Mouse (Mus musculus): ENCODE data around the gene Icam1. TPM values are rescaled to one million over a fixed set of nuclear protein-coding genes. Genes with fewer than 3 reads are reported as not detected.
A peak's percentile ranks its signal among the peaks of the same experiment; 100 is the strongest.

The Icam1 gene
- total RNA-seq (2021) = 1 to 10 TPM; 7.7 to 9.6 TPM

DNA sequence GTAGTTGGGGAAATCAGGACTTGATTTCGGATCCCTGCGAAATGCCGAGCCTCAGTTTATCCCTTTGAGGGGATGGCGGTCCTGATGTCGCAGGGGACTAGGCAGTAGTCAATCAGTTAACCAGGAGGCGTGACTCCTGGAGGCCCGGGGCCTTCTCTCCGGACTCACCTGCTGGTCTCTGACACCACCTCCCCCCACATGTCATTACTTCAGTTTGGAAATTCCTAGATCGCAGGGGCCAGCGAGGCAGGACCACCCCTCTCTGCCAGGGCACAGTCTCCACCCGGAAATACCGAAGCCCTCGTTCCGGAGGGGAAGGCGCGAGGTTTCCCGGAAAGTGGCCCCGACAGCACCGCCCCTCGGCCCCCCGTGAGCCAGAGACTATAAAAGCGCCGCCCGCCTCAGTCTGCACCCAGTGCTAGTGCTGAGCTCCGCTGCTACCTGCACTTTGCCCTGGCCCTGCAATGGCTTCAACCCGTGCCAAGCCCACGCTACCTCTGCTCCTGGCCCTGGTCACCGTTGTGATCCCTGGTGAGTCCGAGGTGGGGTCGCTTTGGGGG, at the start of gene Icam1:
Gene Icam1 (plus strand): TSS at position 415 of the 560 bp plus-strand sequence.
- DNase-seq (ENCODE audit: low spot score) = peak; percentile 71
- intact Hi-C loops (cut with DNase I) = no loop called here

DNA sequence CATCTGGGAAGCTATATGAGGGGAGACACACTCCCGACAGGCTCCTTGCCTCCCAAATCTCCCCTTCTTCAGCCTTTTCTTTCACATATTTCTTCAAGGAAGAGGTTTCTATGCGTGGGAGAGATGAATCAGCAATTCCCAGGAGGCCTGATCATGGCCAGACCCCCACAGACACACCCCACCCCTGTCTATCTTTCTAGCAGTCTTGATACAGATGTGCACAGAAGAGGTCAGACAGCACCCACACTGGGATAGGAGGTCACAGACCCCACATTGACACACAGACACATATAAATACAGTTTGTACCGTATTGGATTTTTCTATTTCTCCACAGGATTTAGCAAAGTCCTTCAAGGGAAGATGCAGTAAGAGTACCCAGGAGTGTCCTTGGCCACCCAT, 49.8 kb upstream of the Icam1 start:
- intact Hi-C loops (cut with DNase I) = no loop called here
- no peak for DNase-seq (ENCODE audit: low spot score)

DNA sequence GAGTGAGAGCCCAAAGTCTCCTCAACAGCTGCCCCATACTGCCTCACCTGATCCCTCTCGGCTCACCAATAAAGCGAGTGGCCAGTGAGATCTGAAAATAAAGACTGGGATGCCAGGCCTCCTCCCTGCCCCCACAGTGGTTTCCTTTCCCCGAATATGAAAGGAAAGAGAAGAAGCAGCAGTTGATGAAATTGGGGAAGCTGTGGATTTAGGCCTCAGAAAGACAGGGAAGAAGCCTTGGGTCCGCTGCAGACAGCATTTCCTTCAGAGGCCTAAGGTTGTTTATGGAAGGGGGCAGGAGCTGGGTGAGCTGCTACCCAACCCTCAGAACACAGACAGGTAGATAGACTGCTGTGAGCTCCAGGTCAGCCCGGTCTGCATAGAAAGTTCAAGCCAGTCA, 49.0 kb upstream of the Icam1 start:
- DNase-seq (ENCODE audit: low spot score) = no peak
- intact Hi-C loops (cut with DNase I) = no loop called here

DNA sequence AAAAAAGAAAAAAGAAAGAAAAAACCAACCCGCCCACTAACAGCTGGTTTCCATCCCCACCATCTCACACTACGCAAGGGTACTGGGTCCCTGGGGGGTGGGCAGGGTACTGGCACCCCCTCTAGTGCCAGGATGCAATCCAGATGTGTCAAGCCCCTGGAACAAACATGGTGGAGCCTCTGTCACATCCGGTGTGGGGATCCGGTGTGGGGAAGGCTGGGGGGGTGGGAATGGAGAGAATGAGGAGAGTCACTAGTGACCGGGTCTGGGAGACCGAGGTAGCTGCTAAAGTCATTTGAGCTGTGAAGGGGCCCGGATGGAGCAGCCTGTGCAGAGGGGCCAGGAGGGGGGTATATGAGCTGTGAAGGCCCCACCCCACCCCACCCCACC, 44.0 kb upstream of the Icam1 start:
- intact Hi-C loops (cut with DNase I) = no loop called here
- DNase-seq (ENCODE audit: low spot score) = peak; percentile 63

DNA sequence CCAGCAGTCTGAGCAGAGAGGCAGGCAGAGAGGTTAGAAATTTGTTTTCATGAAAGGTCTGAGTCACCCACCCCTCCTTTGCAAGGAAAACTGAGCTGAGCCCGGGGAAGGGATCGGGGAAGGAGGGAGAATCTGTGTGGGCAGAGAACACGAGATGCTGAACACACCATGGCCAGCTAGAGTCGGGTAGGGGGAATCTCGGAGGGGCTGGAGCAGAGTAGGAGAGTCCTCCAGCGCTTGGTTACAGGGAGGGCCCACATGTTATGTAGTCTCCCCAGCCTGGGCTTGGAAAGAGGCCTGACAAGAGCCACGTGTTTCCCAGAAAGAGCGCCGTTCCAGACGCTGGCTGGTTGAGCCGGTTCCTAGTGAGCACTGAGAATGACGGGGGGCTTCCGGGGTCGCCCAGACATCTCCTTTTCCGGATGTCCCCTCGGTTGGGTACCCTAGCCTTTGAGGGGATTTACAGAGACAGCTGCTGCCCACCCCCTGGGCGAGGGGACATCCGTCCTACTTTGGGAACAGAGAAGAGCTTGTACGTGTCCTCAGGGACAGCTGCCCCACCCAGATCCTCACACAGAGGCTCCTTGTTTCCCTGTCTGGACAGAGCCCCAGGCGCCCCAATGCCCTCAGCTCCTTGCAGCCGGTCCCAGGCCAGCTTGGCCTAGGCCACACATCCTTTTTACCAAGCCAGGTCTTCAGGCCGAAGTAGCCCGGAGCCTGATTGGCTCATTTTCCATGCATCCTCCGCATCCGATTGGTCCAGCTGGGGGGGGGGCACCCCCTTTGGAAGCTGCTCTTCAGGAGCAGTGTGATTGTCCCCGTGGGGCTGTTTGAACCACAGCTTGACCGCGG, 43.4 kb upstream of the Icam1 start:
- intact Hi-C loops (cut with DNase I) = no loop called here
- DNase-seq (ENCODE audit: low spot score) = peak; percentile 65

DNA sequence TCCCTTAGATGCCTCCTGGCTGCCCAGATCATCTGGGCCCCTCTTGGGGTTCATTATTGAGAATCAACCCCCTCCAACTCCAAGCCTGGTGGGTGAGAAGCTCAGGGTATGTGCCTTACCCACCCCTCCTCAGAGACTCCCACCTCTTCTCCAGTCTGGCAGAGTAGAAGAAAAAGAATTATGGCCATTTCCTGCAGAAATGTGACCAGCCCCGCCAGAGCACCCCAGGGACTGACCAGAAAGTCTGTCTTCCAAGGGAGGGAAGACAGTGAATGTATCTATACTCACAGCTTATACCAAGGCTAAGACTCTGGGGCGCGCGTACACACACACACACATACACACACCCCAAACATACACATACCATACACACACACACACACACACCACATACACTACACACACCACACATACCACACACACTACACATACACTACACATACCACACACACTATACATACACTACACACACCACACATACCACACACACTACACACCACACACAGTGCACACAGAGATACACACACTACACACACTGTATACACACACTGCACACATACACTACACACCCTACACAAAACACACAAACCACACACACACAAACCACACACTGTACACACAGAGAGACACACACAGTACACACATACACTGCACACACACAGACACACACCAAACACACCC, 42.6 kb upstream of the Icam1 start:
- intact Hi-C loops (cut with DNase I) = no loop called here
- DNase-seq (ENCODE audit: low spot score) = no peak

DNA sequence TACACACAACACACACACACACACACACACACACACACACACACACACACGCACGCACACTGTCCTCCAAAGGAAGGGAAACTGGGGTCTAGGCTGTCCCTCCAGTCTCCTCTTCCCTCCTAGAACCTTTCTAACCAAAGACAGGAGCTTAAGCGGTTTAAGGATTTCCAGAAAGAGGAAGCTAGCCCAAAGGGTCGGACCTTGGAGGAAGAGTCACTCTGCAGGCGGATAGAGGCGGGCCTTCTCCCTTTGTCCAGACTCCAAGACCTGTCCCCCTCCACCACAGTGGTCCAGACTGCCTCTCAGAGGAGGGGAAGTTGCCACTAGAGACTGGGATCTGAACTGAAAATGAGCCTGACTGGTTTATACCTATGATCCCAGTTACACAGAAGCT, 42.1 kb upstream of the Icam1 start:
- intact Hi-C loops (cut with DNase I) = no loop called here
- peak; percentile 33 for DNase-seq (ENCODE audit: low spot score)

DNA sequence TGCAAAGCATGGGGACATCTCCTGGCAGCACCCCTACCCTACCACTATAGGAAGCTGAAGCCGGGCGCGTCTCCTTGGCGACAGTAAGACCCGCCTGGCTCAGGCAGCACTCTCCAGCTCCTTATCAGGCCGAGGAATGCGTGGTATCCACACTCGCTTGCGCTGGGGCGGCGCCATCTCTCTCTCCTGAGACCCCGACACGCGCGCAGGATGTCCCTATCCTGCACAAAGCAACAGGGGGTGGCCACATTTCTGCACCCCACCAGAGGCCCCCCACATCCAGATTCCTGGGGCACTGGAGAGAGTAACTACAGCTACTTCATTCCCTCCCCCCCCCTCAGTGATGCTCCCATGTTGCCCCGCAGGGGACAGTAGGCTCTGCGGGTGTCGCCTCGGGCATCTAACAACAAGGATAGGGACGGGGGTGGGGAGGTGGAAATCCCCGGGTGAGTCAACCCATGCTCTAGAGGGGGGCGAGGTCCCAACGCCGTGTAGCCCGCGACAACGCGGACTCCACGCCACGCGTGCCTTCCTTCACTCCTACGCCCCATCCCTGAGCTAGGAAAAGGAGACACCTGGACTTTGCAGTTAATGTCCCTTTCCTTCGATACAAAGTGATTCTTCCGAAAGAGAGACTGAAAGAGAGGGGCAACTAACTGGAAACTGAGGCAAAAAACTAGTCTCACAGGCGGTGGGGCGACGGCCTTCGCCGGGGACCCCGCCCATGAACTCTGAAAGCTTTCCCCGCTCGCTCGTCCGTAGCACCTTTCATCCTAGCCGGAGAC, 40.2 kb upstream of the Icam1 start:
- peak; percentile 34 for DNase-seq (ENCODE audit: low spot score)

DNA sequence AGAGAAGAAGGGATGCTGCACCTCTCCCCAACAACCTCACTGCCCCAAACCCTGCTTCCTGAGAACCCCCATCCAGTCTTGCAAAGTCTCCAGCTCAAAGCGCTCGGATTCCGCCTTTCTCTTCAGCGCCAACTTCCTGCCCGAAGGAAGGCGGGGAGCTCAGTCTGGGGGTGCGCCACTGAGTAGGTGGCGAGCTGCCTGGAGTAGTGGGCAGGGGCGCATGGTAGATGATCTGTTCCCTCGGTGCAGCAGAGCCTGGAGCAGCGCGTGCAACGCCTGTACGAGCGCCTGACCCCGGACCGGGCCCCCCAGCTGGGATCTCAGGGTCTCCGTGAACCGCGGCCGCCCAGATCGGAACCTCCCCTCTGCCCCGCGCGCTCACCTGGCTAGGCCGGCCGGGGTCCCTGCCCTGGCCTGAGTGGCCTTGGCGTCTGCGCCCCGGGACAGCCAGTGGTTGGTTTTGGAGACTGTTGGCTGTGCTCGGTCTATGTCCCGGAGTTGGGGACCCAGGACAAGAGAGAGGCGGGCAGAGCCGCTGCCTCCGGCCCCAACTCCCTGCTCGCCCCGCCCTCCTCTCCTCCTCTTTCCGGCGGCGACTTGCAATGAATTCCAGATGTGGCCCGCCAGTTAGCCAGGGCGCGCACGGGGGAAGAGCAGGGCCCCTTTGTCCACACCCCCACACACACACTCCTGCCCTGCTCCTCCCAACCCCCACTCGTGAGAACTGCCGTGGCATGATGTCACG, 39.4 kb upstream of the Icam1 start, which contains the start of gene S1pr2:
Gene S1pr2 (minus strand): TSS at position 566 of the 745 bp plus-strand sequence.
- DNase-seq (ENCODE audit: low spot score) = peak; percentile 87
- intact Hi-C loops (cut with DNase I) = loop anchor here (2.0 kb wide), 1 partner anchor 24 kb away; no protein-coding TSS in a partner anchor

More for the DNA sequence above, 40.2 kb upstream of the Icam1 start:
- intact Hi-C loops (cut with DNase I) = loop anchor here (2.0 kb wide), 1 partner anchor 25 kb away; no protein-coding TSS in a partner anchor

DNA sequence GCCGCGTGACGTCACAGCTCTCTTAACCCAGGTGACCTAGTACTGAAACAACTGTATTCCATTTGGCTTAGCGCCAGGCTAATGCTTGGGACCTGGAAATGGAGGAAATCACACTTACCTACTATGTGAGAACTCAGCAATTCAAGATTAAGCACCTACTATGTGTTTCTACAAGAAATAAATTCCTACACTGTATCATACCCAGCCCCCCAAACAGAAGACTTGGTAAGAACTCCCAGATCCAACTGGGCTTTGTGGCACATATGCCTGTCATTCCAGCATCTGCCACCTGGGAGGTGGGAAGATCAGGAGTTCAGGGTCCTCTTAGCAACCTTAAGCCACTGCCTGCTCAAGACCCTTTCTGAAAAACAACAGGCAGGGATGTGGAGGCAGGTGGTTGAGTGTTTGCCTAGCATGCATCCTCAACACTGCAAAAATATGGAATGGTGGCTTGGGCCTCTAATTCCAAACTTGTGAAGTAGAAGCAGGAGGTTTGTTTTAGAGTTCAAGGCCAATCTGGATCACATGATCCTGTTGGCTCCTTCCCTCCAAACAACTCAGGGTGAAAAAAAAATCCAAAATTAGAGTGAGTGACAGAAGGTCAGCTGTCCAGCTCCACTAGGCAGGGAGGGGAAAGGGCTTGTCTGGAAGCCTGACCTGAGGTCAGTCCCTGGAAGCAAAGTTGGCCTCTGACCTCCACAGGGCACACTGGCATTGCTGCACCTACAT, 38.7 kb upstream of the Icam1 start:
- no peak for DNase-seq (ENCODE audit: low spot score)
- intact Hi-C loops (cut with DNase I) = loop anchor here (2.0 kb wide), 1 partner anchor 24 kb away; no protein-coding TSS in a partner anchor

DNA sequence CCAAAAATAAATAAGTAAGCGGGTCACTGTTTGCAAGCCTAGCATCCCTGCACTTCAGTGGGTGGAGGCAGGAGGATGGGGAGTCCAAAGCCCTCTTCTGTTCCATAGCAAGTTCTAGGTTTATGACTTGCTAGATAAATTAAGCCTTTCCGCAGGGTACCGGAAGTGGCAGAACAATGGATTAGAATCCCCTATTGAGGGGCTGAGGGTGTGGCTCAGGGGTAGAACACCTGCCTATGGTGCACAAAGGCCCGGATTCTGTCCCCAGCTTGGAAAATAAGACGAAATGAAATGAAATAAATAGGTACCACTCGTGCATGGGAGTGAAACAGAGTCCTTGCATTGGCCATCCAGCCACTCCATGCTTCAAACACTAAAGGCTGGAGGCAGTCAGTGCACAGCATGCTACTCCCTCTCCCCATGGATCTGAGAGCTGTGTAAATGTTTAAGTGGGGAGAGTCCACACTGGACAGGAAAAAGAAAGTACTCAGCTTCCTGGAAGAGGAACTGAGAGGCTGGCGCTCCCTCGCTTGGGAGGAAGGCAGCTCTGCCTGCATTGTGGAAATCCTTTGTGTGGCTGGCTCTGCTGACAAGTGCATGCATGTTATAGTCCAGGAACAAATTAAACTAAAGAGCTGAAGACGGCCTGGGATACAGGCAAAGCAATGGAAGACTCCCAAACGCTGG, 37.2 kb upstream of the Icam1 start:
- intact Hi-C loops (cut with DNase I) = loop anchor here (2.0 kb wide), 1 partner anchor 26 kb away; no protein-coding TSS in a partner anchor
- no peak for DNase-seq (ENCODE audit: low spot score)

DNA sequence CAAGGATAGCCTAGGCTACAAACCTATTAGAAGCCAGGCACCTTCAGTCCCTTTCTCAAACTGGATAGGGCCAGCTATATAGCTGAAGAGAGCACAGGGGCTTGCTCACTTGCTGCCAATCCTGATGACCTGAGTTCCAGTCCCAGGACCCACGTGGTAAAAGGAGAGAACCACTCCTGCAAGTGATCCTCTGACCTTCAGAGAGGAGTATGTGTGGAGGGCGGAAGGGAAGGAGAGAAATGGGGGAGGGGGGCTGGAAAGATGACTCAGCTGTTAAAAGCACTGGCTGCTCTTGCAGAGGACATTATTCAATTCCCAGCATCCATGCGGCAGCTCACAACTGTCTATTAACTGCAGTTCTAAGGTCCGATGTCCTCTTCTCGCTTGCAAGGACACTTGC, 36.6 kb upstream of the Icam1 start:
- DNase-seq (ENCODE audit: low spot score) = no peak
- intact Hi-C loops (cut with DNase I) = loop anchor here (2.0 kb wide), 1 partner anchor 26 kb away; no protein-coding TSS in a partner anchor

DNA sequence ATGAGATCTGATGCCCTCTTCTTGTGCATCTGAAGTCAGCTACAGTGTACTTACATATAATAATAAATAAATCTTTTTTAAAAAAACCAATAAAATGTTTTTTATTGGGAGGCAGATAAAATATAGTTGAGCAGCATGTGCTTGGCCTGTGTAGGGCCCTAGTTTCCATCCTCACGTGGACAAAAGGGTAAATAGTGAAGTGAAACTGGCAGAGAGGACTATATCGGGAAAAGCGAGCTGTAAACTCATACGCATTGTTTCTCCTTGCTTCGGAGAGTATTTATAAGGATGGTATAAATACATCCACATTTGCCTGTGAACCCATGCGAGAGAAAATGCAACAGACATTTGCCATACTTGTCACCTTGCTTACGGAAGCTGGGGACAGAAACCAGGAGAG, 36.0 kb upstream of the Icam1 start:
- intact Hi-C loops (cut with DNase I) = loop anchor here (2.0 kb wide), 1 partner anchor 27 kb away; no protein-coding TSS in a partner anchor
- DNase-seq (ENCODE audit: low spot score) = no peak

DNA sequence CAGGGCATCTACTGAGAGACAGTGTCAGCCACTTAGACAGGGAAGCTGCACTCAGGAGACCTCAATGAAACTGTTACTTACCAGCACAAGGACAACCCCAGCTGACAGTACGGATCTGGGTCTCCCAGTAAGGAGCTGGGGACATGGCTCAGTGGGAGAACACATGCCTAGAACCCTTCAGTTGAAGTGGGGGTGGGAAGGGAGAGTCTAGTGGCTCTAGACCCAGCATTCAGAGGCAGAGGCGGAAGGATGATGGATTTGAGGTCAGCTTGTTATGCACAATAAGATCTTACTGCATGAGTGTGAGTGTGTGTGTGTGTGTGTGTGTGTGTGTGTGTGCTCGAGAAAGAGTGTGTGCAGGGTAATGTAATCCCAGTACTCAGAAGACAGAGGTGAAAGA, 33.6 kb upstream of the Icam1 start:
- DNase-seq (ENCODE audit: low spot score) = no peak

DNA sequence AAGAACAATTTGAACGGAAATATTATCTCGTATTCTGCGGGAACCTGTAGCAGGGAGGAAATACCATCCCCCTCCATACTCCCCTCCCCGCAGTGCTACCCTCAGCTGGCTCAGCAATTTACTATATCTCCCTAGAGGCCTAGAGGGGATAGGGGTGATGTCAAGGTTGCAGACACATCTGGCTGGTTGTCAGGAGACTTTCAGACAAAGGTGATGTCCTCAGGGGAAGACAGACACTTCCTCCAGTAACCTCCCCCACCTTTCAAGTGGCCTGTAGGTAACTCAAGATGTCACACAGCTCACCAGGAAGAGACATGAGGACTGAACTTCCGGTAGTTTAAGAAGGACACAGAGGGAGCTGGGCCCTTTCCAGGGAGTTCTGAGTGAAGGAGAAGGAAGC, 32.6 kb upstream of the Icam1 start:
- intact Hi-C loops (cut with DNase I) = no loop called here

More for the DNA sequence above, 33.6 kb upstream of the Icam1 start:
- intact Hi-C loops (cut with DNase I) = no loop called here

DNA sequence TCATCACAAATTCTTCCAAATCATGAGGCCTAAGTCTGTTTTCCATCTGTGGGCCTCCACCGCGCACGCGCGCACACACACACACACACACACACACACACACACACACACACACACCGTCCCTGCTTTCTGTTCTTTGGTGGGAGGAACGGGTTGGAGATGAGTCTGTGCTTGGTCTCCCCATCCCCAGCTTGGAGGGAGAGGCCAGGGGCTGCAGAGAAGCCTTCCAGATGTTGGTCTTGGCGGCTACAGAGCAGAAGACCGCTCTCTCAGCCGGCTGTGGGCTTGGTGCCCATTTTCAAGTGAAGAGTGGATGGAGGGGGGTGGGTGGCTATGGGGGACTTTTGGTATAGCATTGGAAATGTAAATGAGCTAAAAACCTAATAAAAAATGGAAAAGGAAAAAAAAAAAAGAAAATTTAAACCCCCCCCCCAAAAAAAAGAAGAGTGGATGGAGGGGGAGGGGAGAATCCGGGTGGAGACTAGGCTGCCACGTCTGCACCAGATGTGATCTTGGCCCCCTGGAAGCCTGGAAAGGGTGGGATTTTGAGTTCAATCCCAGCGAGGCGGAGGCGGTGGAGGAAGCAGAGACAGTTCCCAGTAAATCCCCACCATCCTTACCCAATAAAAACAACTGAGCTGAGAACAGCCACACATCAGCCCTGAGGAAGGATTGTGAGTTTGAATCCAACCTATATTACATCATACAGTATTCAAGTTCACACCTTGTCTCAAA, 28.7 kb upstream of the Icam1 start:
- intact Hi-C loops (cut with DNase I) = no loop called here
- DNase-seq (ENCODE audit: low spot score) = peak; percentile 58

More for the DNA sequence above, 32.6 kb upstream of the Icam1 start:
- no peak for DNase-seq (ENCODE audit: low spot score)

DNA sequence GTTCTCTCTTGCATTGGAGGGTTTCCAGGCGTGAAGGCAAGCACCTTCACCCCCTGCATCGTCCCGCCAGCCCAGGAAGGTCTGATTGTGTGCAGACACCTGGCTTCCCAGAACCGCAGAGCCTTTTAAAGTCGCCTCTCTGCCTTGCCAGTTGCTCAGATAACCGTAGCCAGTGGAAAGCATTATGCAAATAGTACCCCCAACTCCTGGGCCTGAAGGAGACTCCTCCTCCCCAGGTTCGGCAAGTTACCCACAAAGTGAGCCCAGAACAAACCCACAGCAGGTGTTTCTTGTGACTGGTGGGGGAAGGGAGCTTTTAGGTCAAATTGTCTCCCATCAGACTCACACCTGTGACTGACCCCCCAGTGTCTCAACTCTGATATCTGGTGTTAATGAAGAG, 27.8 kb upstream of the Icam1 start:
- no peak for DNase-seq (ENCODE audit: low spot score)

More for the DNA sequence above, 27.8 kb upstream of the Icam1 start:
- intact Hi-C loops (cut with DNase I) = no loop called here

Measured in heart, postnatal 25 days (tissue).